ENCODE assay signal across 8 mouse cellular contexts in the genomic region with DNA sequence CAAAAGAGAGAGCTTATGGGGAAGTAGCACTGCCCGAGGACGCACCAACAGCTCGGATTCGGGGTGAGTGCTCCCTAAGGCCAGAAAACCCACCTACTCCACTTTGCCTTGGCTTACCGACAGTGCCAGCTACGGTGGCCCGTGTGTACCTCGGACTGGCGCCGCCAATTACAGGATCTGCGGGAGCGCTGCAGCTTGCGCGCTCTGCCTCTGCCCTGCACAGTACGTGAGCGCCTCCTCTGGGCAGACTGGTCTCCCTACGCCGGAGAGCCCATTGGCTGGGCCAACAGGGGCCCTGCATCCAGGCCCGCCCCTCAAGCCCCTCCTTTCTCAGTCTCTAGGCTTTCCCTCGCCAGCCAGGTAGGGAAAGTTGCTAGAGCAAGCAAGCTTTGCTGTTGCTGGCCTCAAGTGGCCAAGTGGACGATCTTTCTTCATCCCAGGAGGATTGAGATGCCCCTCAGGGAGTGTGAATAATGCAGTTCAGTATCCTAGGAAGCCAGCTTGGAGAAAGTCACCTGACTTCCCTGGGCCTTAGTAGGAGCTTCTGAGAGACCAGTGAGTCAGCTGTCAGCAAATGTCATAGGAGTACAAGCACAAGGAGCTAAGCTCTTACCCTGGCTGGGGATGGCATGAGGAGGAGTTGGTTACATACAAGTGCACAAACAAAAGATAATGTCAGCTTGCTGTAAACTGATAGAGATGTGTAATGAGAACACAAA. TPM values are rescaled to one million over a fixed set of nuclear protein-coding genes. Genes with fewer than 3 reads are reported as not detected.
A peak's percentile ranks its signal among the peaks of the same experiment; 100 is the strongest.
DNase-seq lines count a peak whose midpoint lies in the region; ATAC-seq and TF ChIP-seq lines count a peak whose summit lies in the region.

Gene Syn3, minus strand, starts transcription at position 224 of the 719 bp plus-strand sequence.

- peak within 1 kb of the TSS; percentile 87 for H3K4me2 ChIP-seq in heart, embryonic 12.5 days
- peak within 1 kb of the TSS; percentile 79 for H3K4me2 ChIP-seq in kidney, embryonic 16.5 days (replicated peaks; ENCODE audit: low read depth, low read length)
- peak within 1 kb of the TSS; percentile 72 for H3K4me2 ChIP-seq in limb, embryonic 15.5 days
- peak within 1 kb of the TSS; percentile 59 for H3K4me2 ChIP-seq in midbrain, postnatal 0 days (ENCODE audit: low read depth, low read length, poor library complexity, severe bottlenecking)

- no peak for TF ChIP-seq POLR2A in embryonic fibroblast, embryonic 13.5 days (IDR thresholded peaks at IDR 0.05; ENCODE audit: low read depth, low read length)

- H3K4me1 ChIP-seq in embryonic fibroblast, embryonic 13.5 days (ENCODE audit: control insufficient read depth, insufficient read depth, low read length), result no peaks in the 10 kb centered on the region
- H3K4me1 ChIP-seq in heart, embryonic 12.5 days (replicated peaks), result peaks cover 10% of the 10 kb centered on the region
- peaks cover 34% of the 10 kb centered on the region; the same call in 1 of the 2 replicates for H3K4me1 ChIP-seq in kidney, embryonic 16.5 days (ENCODE audit: insufficient read depth, low read length)
- H3K4me1 ChIP-seq in limb, embryonic 15.5 days, result peaks cover 12% of the 10 kb centered on the region
- peaks cover 3% of the 10 kb centered on the region; the same call in 1 of the 2 replicates for H3K4me1 ChIP-seq in midbrain, postnatal 0 days (ENCODE audit: insufficient read depth, low read length)

- peaks cover 14% of the 10 kb centered on the region; the same call in 1 of the 2 replicates for H3K27me3 ChIP-seq in heart, embryonic 12.5 days (replicated peaks)
- H3K27me3 ChIP-seq in kidney, embryonic 16.5 days (ENCODE audit: insufficient read depth, low read length), result no peaks in the 10 kb centered on the region
- no peaks in the 10 kb centered on the region for H3K27me3 ChIP-seq in limb, embryonic 15.5 days
- no peaks in the 10 kb centered on the region for H3K27me3 ChIP-seq in midbrain, postnatal 0 days (ENCODE audit: insufficient read depth, low read length)
- H3K27me3 ChIP-seq in splenic B cell, adult 2 months (ENCODE audit: control insufficient read depth, insufficient read depth, low read length, poor library complexity, severe bottlenecking), result no peaks in the 10 kb centered on the region

- no peak within 1 kb of the TSS for H3K27ac ChIP-seq in embryonic fibroblast, embryonic 13.5 days (ENCODE audit: insufficient read depth, low read length)
- H3K27ac ChIP-seq in heart, embryonic 12.5 days (ENCODE audit: poor library complexity, severe bottlenecking), result peak within 1 kb of the TSS; percentile 10; the same call in 1 of the 2 replicates
- peak within 1 kb of the TSS; percentile 93 for H3K27ac ChIP-seq in kidney, embryonic 16.5 days (ENCODE audit: low read length)
- H3K27ac ChIP-seq in limb, embryonic 15.5 days, result peak within 1 kb of the TSS; percentile 23; the same call in 1 of the 2 replicates
- peak within 1 kb of the TSS; percentile 77 for H3K27ac ChIP-seq in midbrain, postnatal 0 days (ENCODE audit: low read depth, low read length)

- peak within 1 kb of the TSS; percentile 75 for H3K9ac ChIP-seq in heart, embryonic 12.5 days
- peak within 1 kb of the TSS; percentile 80 for H3K9ac ChIP-seq in kidney, embryonic 16.5 days (replicated peaks; ENCODE audit: low read length)
- peak within 1 kb of the TSS; percentile 43 for H3K9ac ChIP-seq in limb, embryonic 15.5 days
- H3K9ac ChIP-seq in midbrain, postnatal 0 days (replicated peaks; ENCODE audit: low read length, poor library complexity, severe bottlenecking), result peak within 1 kb of the TSS; percentile 61

- H3K4me3 ChIP-seq in embryonic fibroblast, embryonic 13.5 days (ENCODE audit: insufficient read depth, low read length), result peak within 1 kb of the TSS; percentile 52
- H3K4me3 ChIP-seq in heart, embryonic 12.5 days, result peak within 1 kb of the TSS; percentile 56
- H3K4me3 ChIP-seq in kidney, embryonic 16.5 days (ENCODE audit: low read length), result peak within 1 kb of the TSS; percentile 68
- H3K4me3 ChIP-seq in limb, embryonic 15.5 days, result peak within 1 kb of the TSS; percentile 54
- peak within 1 kb of the TSS; percentile 56 for H3K4me3 ChIP-seq in midbrain, postnatal 0 days (ENCODE audit: low read depth, low read length)

- under 1% methylated on average over 21 of the region's 21 CpGs for WGBS in heart, embryonic 12.5 days
- WGBS in kidney, embryonic 16.5 days, result under 1% methylated on average over 21 of the region's 21 CpGs
- under 1% methylated on average over 21 of the region's 21 CpGs for WGBS in limb, embryonic 15.5 days
- under 1% methylated on average over 21 of the region's 21 CpGs for WGBS in midbrain, postnatal 0 days

- TF ChIP-seq CTCF in embryonic fibroblast, embryonic 13.5 days (IDR thresholded peaks at IDR 0.05; ENCODE audit: borderline replicate concordance, insufficient read depth, low read length), result peak; percentile 90
- TF ChIP-seq CTCF in midbrain, postnatal 0 days (IDR thresholded peaks at IDR 0.05), result peak; percentile 95

- peak; percentile 54 for DNase-seq in 3T3-L1 (ENCODE audit: low read depth, low spot score)
- peak; percentile 99 for DNase-seq in brain, adult 2 months (ENCODE audit: low read depth, low spot score)
- DNase-seq in midbrain, postnatal 0 days (ENCODE audit: low spot score), result peak; percentile 97
- peak; percentile 39 for DNase-seq in splenic B cell, adult 2 months (ENCODE audit: low read depth, low spot score)

- H3K36me3 ChIP-seq in heart, embryonic 12.5 days, result no peaks in the 10 kb centered on the region
- no peaks in the 10 kb centered on the region for H3K36me3 ChIP-seq in kidney, embryonic 16.5 days (ENCODE audit: insufficient read depth, low read length)
- no peaks in the 10 kb centered on the region for H3K36me3 ChIP-seq in limb, embryonic 15.5 days
- H3K36me3 ChIP-seq in midbrain, postnatal 0 days (ENCODE audit: insufficient read depth, low read length), result no peaks in the 10 kb centered on the region
- H3K36me3 ChIP-seq in splenic B cell, adult 2 months (ENCODE audit: control insufficient read depth, insufficient read depth, low read length, poor library complexity, severe bottlenecking), result no peaks in the 10 kb centered on the region

- ATAC-seq in heart, embryonic 12.5 days (ENCODE audit: insufficient number of reproducible peaks, low FRiP score), result peak; percentile 94
- peak; percentile 99 for ATAC-seq in kidney, embryonic 16.5 days (ENCODE audit: low FRiP score, low TSS enrichment)
- ATAC-seq in limb, embryonic 15.5 days (ENCODE audit: insufficient number of reproducible peaks, low FRiP score, low TSS enrichment, low read depth), result peak; percentile 94
- peak; percentile 99 for ATAC-seq in midbrain, postnatal 0 days (ENCODE audit: low FRiP score)

- no peaks in the 10 kb centered on the region for H3K9me3 ChIP-seq in heart, embryonic 12.5 days (replicated peaks)
- no peaks in the 10 kb centered on the region for H3K9me3 ChIP-seq in kidney, embryonic 16.5 days (ENCODE audit: low read length)
- no peaks in the 10 kb centered on the region for H3K9me3 ChIP-seq in limb, embryonic 15.5 days
- H3K9me3 ChIP-seq in midbrain, postnatal 0 days (ENCODE audit: low read length), result no peaks in the 10 kb centered on the region

RNA-seq across cellular contexts. Expression of gene Syn3, which starts in this region (rescaled TPM):
- 0.80 and 1.4 TPM in 2 replicates for polyA plus RNA-seq in embryonic fibroblast, embryonic 13.5 days (2011; ENCODE audit: insufficient read length, low read depth, missing spikeins)
- 1.5 TPM in 2 replicates for polyA plus RNA-seq in heart, embryonic 12.5 days (2016; fragmentation: Nextera tagmentation; extraction: Ambion mirVana)
- 7.4 and 9.4 TPM in 2 replicates for polyA plus RNA-seq in kidney, embryonic 16.5 days (2015; fragmentation: Nextera tagmentation; extraction: Ambion mirVana)
- polyA plus RNA-seq in limb, embryonic 15.5 days (2015; fragmentation: Nextera tagmentation; extraction: Ambion mirVana), result 1.6 and 1.7 TPM in 2 replicates
- 67.0 and 83.2 TPM in 2 replicates for total RNA-seq in midbrain, postnatal 0 days (2014; rRNA removed)
- polyA plus RNA-seq in midbrain, postnatal 0 days (2015; fragmentation: Nextera tagmentation; extraction: Ambion mirVana), result 19.3 and 22.0 TPM in 2 replicates

Comparison
In these comparisons a context has a peak if more than half of its experiments do, and no peak if none do; other contexts are left out.
1. DNase-seq: peak in every context shown above with its lines; median percentile 99 in brain, adult 2 months; 97 in midbrain, postnatal 0 days; 54 in 3T3-L1; 39 in splenic B cell, adult 2 months.